Mouse (Mus musculus) B cell, adult 62 days (primary cell): ENCODE results near the gene Ndufv2. TPM values are rescaled to one million over a fixed set of nuclear protein-coding genes. Genes with fewer than 3 reads are reported as not detected.

Source experiments
- total RNA-seq: library from RNA; stranded (reverse); gene quantifications from 4 replicates; pipeline ENCODE4 v1.2.4, GENCODE M21; 2023

Ndufv2 gene
- total RNA-seq = 63.0 to 76.2 TPM (median 69.4 TPM) in 4 replicates

GRCm38 (mm10) chr17:66101380-66102330, at the start of gene Ndufv2:
Gene Ndufv2 (minus strand): TSS chr17:66101559.

GRCm38 (mm10) chr17:66123066-66123815, 21.9 kb upstream of the Ndufv2 start, which contains the start of gene Ddx11:
Gene Ddx11 (plus strand): TSS chr17:66123520.

GRCm38 (mm10) chr17:66111402-66111959, 10.1 kb upstream of the Ndufv2 start, which contains the start of gene Washc1:
Gene Washc1 (plus strand): TSS chr17:66111545.

GRCm38 (mm10) chr17:66076934-66077333, 24.4 kb downstream of the Ndufv2 start, which contains the start of gene Ankrd12:
Gene Ankrd12 (minus strand): TSS chr17:66077089.

Other genes starting within 250 kb of the Ndufv2 start
- gene Ralbp1, start 215.8 kb downstream of the Ndufv2 start, total RNA-seq = 34.8 to 41.0 TPM (median 37.8 TPM) in 4 replicates
- gene Twsg1, start 150.3 kb downstream of the Ndufv2 start, total RNA-seq = 21.1 to 26.9 TPM (median 22.6 TPM) in 4 replicates
- gene Ankrd12, start 24.5 kb downstream of the Ndufv2 start, total RNA-seq = 59.4 to 77.6 TPM (median 71.1 TPM) in 4 replicates
- gene Washc1, start 10.0 kb upstream of the Ndufv2 start, total RNA-seq = 41.6 to 55.0 TPM (median 47.0 TPM) in 4 replicates
- gene Ddx11, start 22.0 kb upstream of the Ndufv2 start, total RNA-seq = 15.6 to 24.6 TPM (median 20.3 TPM) in 4 replicates